Mouse (Mus musculus) bone marrow, adult 2 months (tissue): ENCODE data around the gene Fam129a.

ENCODE experiments used
- CTCF ChIP-seq: fragments of 200-500 bp; IDR thresholded peaks from 2 replicates; pipeline ENCODE4 v1.5.1; 2011; ENCODE audit warnings: low read length, control low read depth; ENCODE audit not compliant: control insufficient read depth, insufficient read depth
- POLR2A ChIP-seq: fragments of 200-500 bp; IDR thresholded peaks from 2 replicates; pipeline ENCODE4 v1.6.1; 2011; ENCODE audit warnings: low read depth, mild to moderate bottlenecking, control low read depth, low read length, borderline replicate concordance; ENCODE audit not compliant: control insufficient read depth

- TF ChIP-seq POLR2A (no peak), CTCF (no peak)
Observed at GRCm38 (mm10) chr1:151636637-151637036, 65.7 kb downstream of the Fam129a start.
